Mouse (Mus musculus): ENCODE data around the gene Tm9sf2. TPM values are rescaled to one million over a fixed set of nuclear protein-coding genes. Genes with fewer than 3 reads are reported as not detected.

Tm9sf2 gene
- polyA plus RNA-seq, 1 experiment from 2014 or later = 117 TPM

GRCm38 (mm10) chr14:122196851-122197250 lies 90.0 kb downstream of the Tm9sf2 start:
- no peaks in the 10 kb centered on the region for H3K36me3 ChIP-seq (ENCODE audit: control insufficient read depth, insufficient read depth, low read length)
- no peaks in the 10 kb centered on the region for H3K4me1 ChIP-seq (ENCODE audit: control insufficient read depth, insufficient read depth, low read depth, low read length)
- H3K27ac ChIP-seq (ENCODE audit: low read depth, low read length) = no peak overlapping the region
- peaks cover 7% of the 10 kb centered on the region; the same call in 1 of the 2 replicates for H3K9me3 ChIP-seq (ENCODE audit: control insufficient read depth, low read length)
- no peaks in the 10 kb centered on the region for H3K27me3 ChIP-seq (replicated peaks; ENCODE audit: control insufficient read depth, insufficient read depth, low read length)
- no peak overlapping the region for H3K4me2 ChIP-seq (ENCODE audit: low read length)
- WGBS = 89% methylated on average over 6 of the region's 6 CpGs
- H3K4me3 ChIP-seq (ENCODE audit: low read length) = no peak overlapping the region
- ATAC-seq = no peak
- H3K9ac ChIP-seq (ENCODE audit: low read depth, low read length) = no peak overlapping the region

DNA sequence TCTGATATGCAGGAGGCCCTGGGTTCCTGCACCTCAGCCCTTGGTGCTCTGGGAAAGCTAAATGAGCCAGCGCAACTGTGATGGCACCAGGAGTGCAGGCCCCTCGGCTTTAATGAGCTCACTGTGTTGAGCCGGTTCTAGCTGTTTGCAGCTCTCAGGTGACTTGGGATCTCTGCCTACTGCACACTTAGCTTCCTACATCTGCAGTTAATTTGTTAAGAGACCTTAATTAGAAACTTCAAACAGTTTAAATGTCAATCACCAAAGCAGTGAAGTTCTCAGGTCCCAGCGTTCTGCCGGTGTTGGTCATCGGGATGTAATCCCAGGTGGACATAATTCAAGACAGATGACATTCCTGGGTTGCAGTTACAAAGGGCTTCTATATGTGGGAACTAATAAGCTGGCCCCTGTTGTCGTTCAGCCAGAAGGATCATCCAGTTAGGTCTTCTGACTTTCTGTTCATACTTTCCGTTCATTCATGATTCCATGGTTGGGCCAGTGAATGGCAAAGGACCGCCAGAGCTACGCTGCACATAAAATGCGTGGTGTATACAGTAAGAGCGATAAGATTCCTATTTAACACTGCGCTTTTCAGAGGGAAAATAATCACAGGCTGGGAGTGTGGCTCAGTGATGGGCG lies 93.5 kb downstream of the Tm9sf2 start:
- H3K4me2 ChIP-seq (ENCODE audit: low read length) = no peak overlapping the region
- H3K27ac ChIP-seq (ENCODE audit: low read depth, low read length) = no peak overlapping the region
- H3K9ac ChIP-seq (ENCODE audit: low read depth, low read length) = no peak overlapping the region
- H3K36me3 ChIP-seq (ENCODE audit: control insufficient read depth, insufficient read depth, low read length) = no peaks in the 10 kb centered on the region
- 86% methylated on average over 14 of the region's 14 CpGs for WGBS
- no peak overlapping the region for H3K4me3 ChIP-seq (ENCODE audit: low read length)
- no peaks in the 10 kb centered on the region for H3K4me1 ChIP-seq (ENCODE audit: control insufficient read depth, insufficient read depth, low read depth, low read length)
- no peaks in the 10 kb centered on the region for H3K27me3 ChIP-seq (replicated peaks; ENCODE audit: control insufficient read depth, insufficient read depth, low read length)
- H3K9me3 ChIP-seq (ENCODE audit: control insufficient read depth, low read length) = peaks cover 7% of the 10 kb centered on the region; the same call in 1 of the 2 replicates
- ATAC-seq = no peak

DNA sequence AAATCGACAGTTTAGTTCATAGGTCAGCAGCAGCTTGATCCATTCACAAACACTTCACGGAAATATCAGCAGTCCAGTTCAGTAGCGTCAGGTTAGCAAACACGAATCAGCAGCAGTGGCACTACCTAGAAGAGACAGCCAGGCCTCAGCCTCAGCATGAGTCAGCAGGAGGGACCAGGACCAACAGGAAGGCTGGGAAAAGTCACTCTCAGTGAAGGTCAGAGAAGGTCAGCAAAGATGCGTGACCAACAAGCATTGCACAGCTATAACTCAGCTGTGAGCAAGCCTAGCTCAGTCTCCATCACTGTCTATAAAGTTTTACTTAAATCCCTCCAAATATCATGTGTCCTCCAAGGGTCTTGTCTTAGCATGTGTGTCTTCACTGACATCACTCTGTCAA lies 102.3 kb downstream of the Tm9sf2 start:
- Histone ChIP-seq H3K36me3 (ENCODE audit: control insufficient read depth, insufficient read depth, low read length) (no peaks in the 10 kb centered on the region), H3K27ac (ENCODE audit: low read depth, low read length) (no peak overlapping the region), H3K4me1 (ENCODE audit: control insufficient read depth, insufficient read depth, low read depth, low read length) (no peaks in the 10 kb centered on the region), H3K27me3 (replicated peaks; ENCODE audit: control insufficient read depth, insufficient read depth, low read length) (no peaks in the 10 kb centered on the region), H3K4me2 (ENCODE audit: low read length) (no peak overlapping the region), H3K4me3 (ENCODE audit: low read length) (no peak overlapping the region), H3K9ac (ENCODE audit: low read depth, low read length) (no peak overlapping the region), H3K9me3 (ENCODE audit: control insufficient read depth, low read length) (no peaks in the 10 kb centered on the region)
- WGBS = 87% methylated on average over 5 of the region's 5 CpGs
- ATAC-seq = no peak

Other genes with a start within 250 kb of the Tm9sf2 start
- gene Ubac2, start 228.4 kb upstream of the Tm9sf2 start, polyA plus RNA-seq (2015; fragmentation: Nextera tagmentation; extraction: Ambion mirVana) = 48.9 and 51.8 TPM in 2 replicates
- 0.10 and 0.16 TPM in 2 replicates for gene Gpr18, start 191.3 kb upstream of the Tm9sf2 start, polyA plus RNA-seq (2015; fragmentation: Nextera tagmentation; extraction: Ambion mirVana)
- 0.81 and 1.2 TPM in 2 replicates for gene Gpr183, start 141.8 kb upstream of the Tm9sf2 start, polyA plus RNA-seq (2015; fragmentation: Nextera tagmentation; extraction: Ambion mirVana)
- gene Timm8a2, start 72.4 kb upstream of the Tm9sf2 start, polyA plus RNA-seq (2015; fragmentation: Nextera tagmentation; extraction: Ambion mirVana) = not detected in 2 replicates
- 15.7 and 21.6 TPM in 2 replicates for gene Clybl, start 74.7 kb downstream of the Tm9sf2 start, polyA plus RNA-seq (2015; fragmentation: Nextera tagmentation; extraction: Ambion mirVana)